ENCODE assay signal across 9 mouse cellular contexts in genomic region chr4:135595943-135596342, GRCm38 (mm10). TPM values are rescaled to one million over a fixed set of nuclear protein-coding genes. Genes with fewer than 3 reads are reported as not detected.
DNase-seq lines count a peak whose midpoint lies in the region; ATAC-seq and TF ChIP-seq lines count a peak whose summit lies in the region.
"Had no signal": no experiment of that assay in that cellular context is flagged by ENCODE, and none has a peak within 500 bp of the region (broad histone marks: within the 10 kb centered on the region; RNA-seq: fewer than 3 reads in every experiment).

No protein-coding gene starts in this region.

- no peak for TF ChIP-seq POLR2A in cerebellum, adult 2 months (IDR thresholded peaks at IDR 0.05; ENCODE audit: borderline replicate concordance, insufficient read depth, low read length)

- WGBS in cerebellum, adult 2 months: 19% methylated on average over 5 of the region's 5 CpGs
- 51% methylated on average over 5 of the region's 5 CpGs for WGBS in midbrain, embryonic 12.5 days
- WGBS in midbrain, embryonic 16.5 days: 30% methylated on average over 5 of the region's 5 CpGs
- WGBS in intestine, embryonic 16.5 days: 41% methylated on average over 5 of the region's 5 CpGs
- WGBS in stomach, embryonic 14.5 days: 53% methylated on average over 5 of the region's 5 CpGs
- WGBS in forebrain, embryonic 13.5 days: 40% methylated on average over 5 of the region's 5 CpGs

- peaks cover 5% of the 10 kb centered on the region; the same call in 1 of the 2 replicates for H3K9me3 ChIP-seq in midbrain, embryonic 12.5 days
- H3K9me3 ChIP-seq in midbrain, embryonic 16.5 days (replicated peaks; ENCODE audit: control insufficient read depth, low read length, poor library complexity, severe bottlenecking): 0 out of 2 replicates have a peak, but pooled peaks cover 2% of the 10 kb centered on the region
- no peaks in the 10 kb centered on the region; the same call in 1 of the 2 replicates for H3K9me3 ChIP-seq in intestine, embryonic 16.5 days (ENCODE audit: control insufficient read depth, low read length)
- H3K9me3 ChIP-seq in stomach, embryonic 14.5 days (ENCODE audit: control insufficient read depth, low read depth, low read length): no peaks in the 10 kb centered on the region
- no peaks in the 10 kb centered on the region for H3K9me3 ChIP-seq in forebrain, embryonic 13.5 days (replicated peaks)

- peak; percentile 14 to 20 for DNase-seq in cerebellum, adult 2 months
- DNase-seq in cerebellum, adult 9-11 months: no peak
- no peak for DNase-seq in embryo, embryonic 9.5 days (ENCODE audit: extremely low spot score)

- H3K4me3 ChIP-seq in cerebellum, adult 2 months (replicated peaks; ENCODE audit: insufficient read depth, low read depth, low read length): no peak overlapping the region
- no peak overlapping the region for H3K4me3 ChIP-seq in midbrain, embryonic 12.5 days
- no peak overlapping the region for H3K4me3 ChIP-seq in midbrain, embryonic 16.5 days (ENCODE audit: low read depth, low read length)
- no peak overlapping the region for H3K4me3 ChIP-seq in intestine, embryonic 16.5 days (ENCODE audit: low read length)
- H3K4me3 ChIP-seq in stomach, embryonic 14.5 days (ENCODE audit: low read depth, low read length): no peak overlapping the region
- no peak overlapping the region for H3K4me3 ChIP-seq in forebrain, embryonic 13.5 days
- H3K4me3 ChIP-seq: forebrain, embryonic 10.5 days had no signal

- H3K4me2 ChIP-seq in midbrain, embryonic 12.5 days (replicated peaks): no peak overlapping the region
- H3K4me2 ChIP-seq in midbrain, embryonic 16.5 days (ENCODE audit: low read length): no peak overlapping the region
- no peak overlapping the region for H3K4me2 ChIP-seq in intestine, embryonic 16.5 days (ENCODE audit: low read depth, low read length)
- no peak overlapping the region for H3K4me2 ChIP-seq in stomach, embryonic 14.5 days (replicated peaks; ENCODE audit: low read depth, low read length)
- H3K4me2 ChIP-seq in forebrain, embryonic 13.5 days: no peak overlapping the region

- H3K36me3 ChIP-seq in midbrain, embryonic 12.5 days: no peaks in the 10 kb centered on the region
- H3K36me3 ChIP-seq in midbrain, embryonic 16.5 days (ENCODE audit: control insufficient read depth, insufficient read depth, low read length): no peaks in the 10 kb centered on the region
- H3K36me3 ChIP-seq in intestine, embryonic 16.5 days (ENCODE audit: control insufficient read depth, insufficient read depth, low read length): no peaks in the 10 kb centered on the region
- no peaks in the 10 kb centered on the region for H3K36me3 ChIP-seq in stomach, embryonic 14.5 days (ENCODE audit: control insufficient read depth, insufficient read depth, low read length)
- no peaks in the 10 kb centered on the region for H3K36me3 ChIP-seq in forebrain, embryonic 13.5 days (ENCODE audit: poor library complexity, severe bottlenecking)
- H3K36me3 ChIP-seq: forebrain, embryonic 10.5 days had no signal

- no peaks in the 10 kb centered on the region for H3K27me3 ChIP-seq in cerebellum, adult 2 months (ENCODE audit: control insufficient read depth, insufficient read depth, low read length)
- no peaks in the 10 kb centered on the region for H3K27me3 ChIP-seq in midbrain, embryonic 12.5 days
- no peaks in the 10 kb centered on the region for H3K27me3 ChIP-seq in midbrain, embryonic 16.5 days (ENCODE audit: control insufficient read depth, insufficient read depth, low read depth, low read length)
- H3K27me3 ChIP-seq in intestine, embryonic 16.5 days (replicated peaks; ENCODE audit: control insufficient read depth, insufficient read depth, low read length): no peaks in the 10 kb centered on the region
- no peaks in the 10 kb centered on the region for H3K27me3 ChIP-seq in stomach, embryonic 14.5 days (ENCODE audit: control insufficient read depth, insufficient read depth, low read length)
- H3K27me3 ChIP-seq in forebrain, embryonic 13.5 days: no peaks in the 10 kb centered on the region

- TF ChIP-seq CTCF in cerebellum, adult 2 months (IDR thresholded peaks at IDR 0.05; ENCODE audit: borderline replicate concordance, insufficient read depth, low read depth, low read length): no peak

- ATAC-seq in midbrain, embryonic 12.5 days (ENCODE audit: low FRiP score, low read depth): no peak
- ATAC-seq in midbrain, embryonic 16.5 days: no peak
- ATAC-seq in intestine, embryonic 16.5 days: peak; percentile 56
- peak; percentile 70 for ATAC-seq in stomach, embryonic 14.5 days (ENCODE audit: insufficient number of reproducible peaks, insufficient read depth, low FRiP score, low read depth)
- ATAC-seq in forebrain, embryonic 13.5 days: no peak

- H3K27ac ChIP-seq in cerebellum, adult 2 months (ENCODE audit: insufficient read depth, low read length): no peak overlapping the region
- H3K27ac ChIP-seq in midbrain, embryonic 12.5 days (replicated peaks): 0 out of 2 replicates have a peak overlapping the region, but pooled peaks have one; percentile 42
- no peak overlapping the region; the same call in 1 of the 2 replicates for H3K27ac ChIP-seq in midbrain, embryonic 16.5 days (ENCODE audit: low read length)
- peak overlapping the region; percentile 14; the same call in 1 of the 2 replicates for H3K27ac ChIP-seq in intestine, embryonic 16.5 days (ENCODE audit: low read length)
- H3K27ac ChIP-seq in stomach, embryonic 14.5 days (ENCODE audit: low read length): peak overlapping the region; percentile 83
- H3K27ac ChIP-seq in forebrain, embryonic 13.5 days: no peak overlapping the region
- H3K27ac ChIP-seq: forebrain, embryonic 10.5 days had no signal

- H3K4me1 ChIP-seq in cerebellum, adult 2 months (ENCODE audit: control insufficient read depth, insufficient read depth, low read length): peaks cover 6% of the 10 kb centered on the region; the same call in 1 of the 2 replicates
- H3K4me1 ChIP-seq in midbrain, embryonic 12.5 days: peaks cover 12% of the 10 kb centered on the region
- peaks cover 10% of the 10 kb centered on the region; the same call in 1 of the 2 replicates for H3K4me1 ChIP-seq in midbrain, embryonic 16.5 days (ENCODE audit: control insufficient read depth, insufficient read depth, low read length)
- peaks cover 26% of the 10 kb centered on the region for H3K4me1 ChIP-seq in intestine, embryonic 16.5 days (ENCODE audit: control insufficient read depth, insufficient read depth, low read length)
- H3K4me1 ChIP-seq in stomach, embryonic 14.5 days (ENCODE audit: control insufficient read depth, insufficient read depth, low read length): peaks cover 3% of the 10 kb centered on the region; the same call in 1 of the 2 replicates
- H3K4me1 ChIP-seq in forebrain, embryonic 13.5 days: peaks cover 12% of the 10 kb centered on the region

- no peak overlapping the region for H3K9ac ChIP-seq in midbrain, embryonic 12.5 days (replicated peaks)
- H3K9ac ChIP-seq in midbrain, embryonic 16.5 days (ENCODE audit: low read depth, low read length): no peak overlapping the region
- no peak overlapping the region for H3K9ac ChIP-seq in intestine, embryonic 16.5 days (ENCODE audit: low read depth, low read length)
- no peak overlapping the region for H3K9ac ChIP-seq in stomach, embryonic 14.5 days (replicated peaks; ENCODE audit: low read depth, low read length)
- no peak overlapping the region for H3K9ac ChIP-seq in forebrain, embryonic 13.5 days

RNA-seq across cellular contexts. Expression of gene Grhl3, which starts 22.5 kb away (rescaled TPM):
- polyA plus RNA-seq in cerebellum, adult 2 months (2012; rRNA removed): 0.25 and 0.29 TPM in 2 replicates
- polyA plus RNA-seq in midbrain, embryonic 12.5 days (2016; fragmentation: Nextera tagmentation; extraction: Ambion mirVana): 4.0 and 6.7 TPM in 2 replicates
- 0.87 and 1.5 TPM in 2 replicates for polyA plus RNA-seq in midbrain, embryonic 16.5 days (2015; fragmentation: Nextera tagmentation; extraction: Ambion mirVana)
- 2.5 and 2.9 TPM in 2 replicates for polyA plus RNA-seq in intestine, embryonic 16.5 days (2015; fragmentation: Nextera tagmentation; extraction: Ambion mirVana)
- polyA plus RNA-seq in stomach, embryonic 14.5 days (2014; fragmentation: Nextera tagmentation; extraction: Ambion mirVana): 30.6 and 33.0 TPM in 2 replicates
- polyA plus RNA-seq in forebrain, embryonic 13.5 days (2015; fragmentation: Nextera tagmentation; extraction: Ambion mirVana): 0.63 and 0.79 TPM in 2 replicates

Comparison
In these comparisons a context has a peak if more than half of its experiments do, and no peak if none do; other contexts are left out.
1. DNase-seq: peak in cerebellum, adult 2 months (2 of 2); none in cerebellum, adult 9-11 months (single experiment) and embryo, embryonic 9.5 days (single experiment).
2. H3K27ac ChIP-seq: peak in midbrain, embryonic 12.5 days (single experiment), intestine, embryonic 16.5 days (single experiment) and stomach, embryonic 14.5 days (single experiment); none in cerebellum, adult 2 months (single experiment), midbrain, embryonic 16.5 days (single experiment) and forebrain, embryonic 13.5 days (single experiment).
3. ATAC-seq: peak in intestine, embryonic 16.5 days (single experiment) and stomach, embryonic 14.5 days (single experiment); none in midbrain, embryonic 12.5 days (single experiment), midbrain, embryonic 16.5 days (single experiment) and forebrain, embryonic 13.5 days (single experiment).